Mouse (Mus musculus): ENCODE measurements around the gene Tln2. TPM values are rescaled to one million over a fixed set of nuclear protein-coding genes. Genes with fewer than 3 reads are reported as not detected.

Tln2 gene
- polyA plus RNA-seq, 2 experiments: 0.98 to 2.5 TPM

DNA sequence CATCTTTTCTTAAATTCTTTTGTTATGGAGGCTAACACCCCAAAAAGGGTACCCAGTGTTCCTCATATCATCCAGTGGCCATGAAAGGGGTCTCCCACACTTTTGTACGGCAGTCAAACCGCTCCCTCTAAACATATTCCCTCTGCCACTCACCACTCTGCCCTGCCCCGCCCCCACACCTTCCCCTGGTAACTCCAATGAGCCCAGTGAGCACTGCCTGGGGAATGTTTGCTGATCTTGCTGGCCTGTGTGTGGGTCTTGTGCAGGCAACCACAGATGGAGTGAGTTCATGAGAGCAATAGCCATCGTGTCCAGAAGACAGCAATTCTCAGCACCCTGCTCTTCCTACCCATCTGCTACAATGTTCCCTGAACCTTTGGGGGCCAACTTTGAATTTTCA, 354.3 kb downstream of the Tln2 start:
- Histone ChIP-seq H3K27ac (no peak overlapping the region), H3K4me2 (ENCODE audit: low read depth) (no peak overlapping the region), H3K36me3 (replicated peaks; ENCODE audit: control insufficient read depth, insufficient read depth, low read depth) (no peaks in the 10 kb centered on the region), H3K27me3 (ENCODE audit: control insufficient read depth, insufficient read depth, low read length) (no peaks in the 10 kb centered on the region), H3K4me1 (replicated peaks; ENCODE audit: control insufficient read depth in 2 of 2, insufficient read depth in 2 of 2, low read length in 1 of 2) (no peaks in the 10 kb centered on the region), H3K9me3 (ENCODE audit: control insufficient read depth, low read length) (no peaks in the 10 kb centered on the region), H3K4me3 (ENCODE audit: insufficient read depth in 1 of 2, low read depth in 2 of 2, low read length in 2 of 2) (no peak overlapping the region), H3K9ac (replicated peaks) (no peak overlapping the region)
- TF ChIP-seq CTCF (IDR thresholded peaks at IDR 0.05; ENCODE audit: low read depth) (no peak), EP300 (IDR thresholded peaks at IDR 0.05; ENCODE audit: low read depth) (no peak)
- ATAC-seq (ENCODE audit: insufficient read depth): no peak
- WGBS (ENCODE audit: insufficient replicate concordance): 45% methylated on average over 4 of the region's 4 CpGs
- no peak for DNase-seq (ENCODE audit: low read depth in 3 of 3, low spot score in 3 of 3)

GRCm38 (mm10) chr9:67196609-67197008, 362.9 kb downstream of the Tln2 start:
- no peak overlapping the region for H3K4me3 ChIP-seq (ENCODE audit: insufficient read depth in 1 of 2, low read depth in 2 of 2, low read length in 2 of 2)
- 85% methylated on average over 8 of the region's 8 CpGs for WGBS (ENCODE audit: insufficient replicate concordance)
- TF ChIP-seq EP300 (IDR thresholded peaks at IDR 0.05; ENCODE audit: low read depth) (no peak), CTCF (IDR thresholded peaks at IDR 0.05; ENCODE audit: low read depth) (no peak)
- no peak overlapping the region for H3K4me2 ChIP-seq (ENCODE audit: low read depth)
- no peak overlapping the region for H3K9ac ChIP-seq (replicated peaks)
- no peaks in the 10 kb centered on the region for H3K4me1 ChIP-seq (replicated peaks; ENCODE audit: control insufficient read depth in 2 of 2, insufficient read depth in 2 of 2, low read length in 1 of 2)
- H3K36me3 ChIP-seq (replicated peaks; ENCODE audit: control insufficient read depth, insufficient read depth, low read depth): no peaks in the 10 kb centered on the region
- no peak for DNase-seq (ENCODE audit: low read depth in 3 of 3, low spot score in 3 of 3)
- ATAC-seq (ENCODE audit: insufficient read depth): no peak
- H3K27me3 ChIP-seq (ENCODE audit: control insufficient read depth, insufficient read depth, low read length): no peaks in the 10 kb centered on the region
- H3K27ac ChIP-seq: no peak overlapping the region
- no peaks in the 10 kb centered on the region for H3K9me3 ChIP-seq (ENCODE audit: control insufficient read depth, low read length)

DNA sequence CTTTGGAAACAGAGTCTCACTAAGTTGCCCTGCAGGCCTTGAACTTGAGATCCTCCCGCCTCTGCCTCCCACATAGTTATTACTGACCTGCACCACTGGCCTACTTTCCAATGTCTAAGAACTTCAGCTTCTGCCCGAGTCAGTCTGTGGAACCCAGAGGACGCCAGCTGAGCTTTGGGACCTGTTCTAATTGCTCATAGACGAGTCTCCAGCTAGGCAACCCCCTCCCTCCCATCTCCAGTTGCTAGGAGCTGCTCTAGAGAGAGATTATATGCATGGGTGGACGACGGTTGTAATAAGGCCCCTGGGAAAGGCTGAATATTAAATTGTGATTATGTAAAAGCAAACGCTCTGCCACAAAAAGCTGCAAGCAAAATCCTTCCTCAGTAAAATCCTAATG, 364.2 kb downstream of the Tln2 start:
- H3K27ac ChIP-seq: no peak overlapping the region
- no peak overlapping the region for H3K9ac ChIP-seq (replicated peaks)
- no peaks in the 10 kb centered on the region for H3K27me3 ChIP-seq (ENCODE audit: control insufficient read depth, insufficient read depth, low read length)
- no peak for ATAC-seq (ENCODE audit: insufficient read depth)
- H3K9me3 ChIP-seq (ENCODE audit: control insufficient read depth, low read length): no peaks in the 10 kb centered on the region
- no peak for DNase-seq (ENCODE audit: low read depth in 3 of 3, low spot score in 3 of 3)
- no peaks in the 10 kb centered on the region for H3K4me1 ChIP-seq (replicated peaks; ENCODE audit: control insufficient read depth in 2 of 2, insufficient read depth in 2 of 2, low read length in 1 of 2)
- no peak for TF ChIP-seq EP300 (IDR thresholded peaks at IDR 0.05; ENCODE audit: low read depth)
- TF ChIP-seq CTCF (IDR thresholded peaks at IDR 0.05; ENCODE audit: low read depth): no peak
- no peak overlapping the region for H3K4me2 ChIP-seq (ENCODE audit: low read depth)
- 53% methylated on average over 7 of the region's 7 CpGs for WGBS (ENCODE audit: insufficient replicate concordance)
- no peak overlapping the region for H3K4me3 ChIP-seq (ENCODE audit: insufficient read depth in 1 of 2, low read depth in 2 of 2, low read length in 2 of 2)
- no peaks in the 10 kb centered on the region for H3K36me3 ChIP-seq (replicated peaks; ENCODE audit: control insufficient read depth, insufficient read depth, low read depth)

DNA sequence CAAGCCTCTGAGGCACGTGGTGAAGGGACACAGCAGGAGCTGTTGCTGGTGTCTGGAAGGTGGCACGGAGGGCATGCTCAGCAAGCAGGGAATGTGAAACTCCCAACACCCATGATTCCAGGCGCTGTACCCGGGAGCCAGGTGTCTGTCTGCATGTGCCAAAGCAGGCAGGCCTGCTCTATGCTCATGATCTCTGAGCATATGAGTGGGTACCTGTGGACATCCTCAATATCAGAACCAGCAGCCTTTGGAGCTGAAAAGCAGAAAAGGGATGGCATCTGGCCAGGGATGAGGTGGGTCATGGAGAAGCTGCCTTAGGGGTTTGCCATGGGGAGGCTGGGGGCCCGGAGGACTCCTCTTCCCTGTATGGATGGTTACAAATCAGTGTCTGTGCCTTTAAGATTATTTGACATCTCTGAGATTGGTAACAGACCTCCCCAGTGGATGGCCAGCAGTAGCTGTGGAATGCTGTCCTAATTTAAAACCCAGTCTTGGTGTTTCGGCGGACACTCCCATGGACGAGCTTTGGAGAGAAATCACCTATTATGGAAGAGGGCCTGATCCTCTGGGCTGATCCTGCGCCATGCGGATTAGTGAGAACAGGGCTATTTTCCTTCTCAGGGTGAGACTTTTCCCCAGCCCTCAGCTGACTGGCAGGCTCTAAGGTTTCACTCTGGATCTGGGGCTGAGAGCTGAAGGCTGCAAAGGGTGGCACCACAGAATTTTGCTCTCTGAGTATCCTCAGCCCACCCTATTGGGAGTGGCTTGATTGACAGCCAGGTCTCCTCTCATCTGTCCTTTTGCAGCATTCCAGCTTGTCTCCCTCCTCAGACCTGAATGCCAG, 367.8 kb downstream of the Tln2 start:
- Histone ChIP-seq H3K27me3 (ENCODE audit: control insufficient read depth, insufficient read depth, low read length) (no peaks in the 10 kb centered on the region), H3K4me2 (ENCODE audit: low read depth) (no peak overlapping the region), H3K9ac (replicated peaks) (no peak overlapping the region), H3K4me3 (ENCODE audit: insufficient read depth in 1 of 2, low read depth in 2 of 2, low read length in 2 of 2) (no peak overlapping the region), H3K9me3 (ENCODE audit: control insufficient read depth, low read length) (no peaks in the 10 kb centered on the region), H3K4me1 (replicated peaks; ENCODE audit: control insufficient read depth in 2 of 2, insufficient read depth in 2 of 2, low read length in 1 of 2) (no peaks in the 10 kb centered on the region), H3K27ac (no peak overlapping the region), H3K36me3 (replicated peaks; ENCODE audit: control insufficient read depth, insufficient read depth, low read depth) (no peaks in the 10 kb centered on the region)
- no peak for TF ChIP-seq EP300 (IDR thresholded peaks at IDR 0.05; ENCODE audit: low read depth)
- no peak for TF ChIP-seq CTCF (IDR thresholded peaks at IDR 0.05; ENCODE audit: low read depth)
- WGBS (ENCODE audit: insufficient replicate concordance): 57% methylated on average over 10 of the region's 10 CpGs
- ATAC-seq (ENCODE audit: insufficient read depth): no peak
- DNase-seq (ENCODE audit: low read depth in 3 of 3, low spot score in 3 of 3): no peak

- WGBS (ENCODE audit: insufficient replicate concordance): 70% methylated on average over 5 of the region's 5 CpGs
- Histone ChIP-seq H3K9me3 (ENCODE audit: control insufficient read depth, low read length) (no peaks in the 10 kb centered on the region), H3K27me3 (ENCODE audit: control insufficient read depth, insufficient read depth, low read length) (no peaks in the 10 kb centered on the region), H3K4me3 (ENCODE audit: insufficient read depth in 1 of 2, low read depth in 2 of 2, low read length in 2 of 2) (no peak overlapping the region), H3K4me2 (ENCODE audit: low read depth) (no peak overlapping the region), H3K27ac (no peak overlapping the region), H3K36me3 (replicated peaks; ENCODE audit: control insufficient read depth, insufficient read depth, low read depth) (no peaks in the 10 kb centered on the region), H3K4me1 (replicated peaks; ENCODE audit: control insufficient read depth in 2 of 2, insufficient read depth in 2 of 2, low read length in 1 of 2) (no peaks in the 10 kb centered on the region), H3K9ac (replicated peaks) (no peak overlapping the region)
- ATAC-seq (ENCODE audit: insufficient read depth) (no peak), DNase-seq (ENCODE audit: low read depth in 3 of 3, low spot score in 3 of 3) (no peak)
- TF ChIP-seq EP300 (IDR thresholded peaks at IDR 0.05; ENCODE audit: low read depth) (no peak), CTCF (IDR thresholded peaks at IDR 0.05; ENCODE audit: low read depth) (no peak)
These were observed 371.8 kb downstream of the Tln2 start for GRCm38 (mm10) chr9:67187686-67188085.

Measured in liver, embryonic 14.5 days (tissue).